Mouse (Mus musculus) ES-Bruce4 (cell line): ENCODE results near the gene Mcfd2. TPM values are rescaled to one million over a fixed set of nuclear protein-coding genes. Genes with fewer than 3 reads are reported as not detected.

Experiments used
- H3K27ac ChIP-seq: 2 replicates; pipeline ENCODE4 v1.5.1; 2012; ENCODE audit warnings: low read length, inconsistent platforms; ENCODE audit not compliant: insufficient read depth
- H3K27me3 ChIP-seq: 2 replicates; pipeline ENCODE4 v1.6.1; 2012; ENCODE audit warnings: mild to moderate bottlenecking, low read length, inconsistent platforms; ENCODE audit not compliant: control insufficient read depth, poor library complexity, insufficient read depth, severe bottlenecking
- H3K36me3 ChIP-seq: 2 replicates; pipeline ENCODE4 v1.6.1; 2012; ENCODE audit warnings: inconsistent platforms, mild to moderate bottlenecking, low read length, moderate library complexity; ENCODE audit not compliant: control insufficient read depth, poor library complexity, insufficient read depth, severe bottlenecking
- H3K4me1 ChIP-seq: one replicate; pipeline ENCODE4 v1.8.1; 2011; ENCODE audit warnings: low read length; ENCODE audit not compliant: control insufficient read depth, insufficient read depth
- H3K4me3 ChIP-seq: 2 replicates; pipeline ENCODE4 v1.5.1; 2011; ENCODE audit warnings: low read depth, mild to moderate bottlenecking, low read length
- H3K9ac ChIP-seq: 2 replicates; pipeline ENCODE4 v1.6.1; 2012; ENCODE audit warnings: low read depth, mild to moderate bottlenecking, inconsistent platforms; ENCODE audit not compliant: poor library complexity, severe bottlenecking
- H3K9me3 ChIP-seq: replicated peaks from 2 replicates; pipeline ENCODE4 v1.6.1; 2012; ENCODE audit warnings: mild to moderate bottlenecking, low read length, inconsistent platforms; ENCODE audit not compliant: control insufficient read depth, poor library complexity, insufficient read depth, severe bottlenecking
- CTCF ChIP-seq: IDR thresholded peaks from one replicate; pipeline ENCODE4 v1.8.1; 2011; ENCODE audit warnings: low read depth, low read length
- EP300 ChIP-seq: IDR thresholded peaks from 2 replicates; pipeline ENCODE4 v1.6.1; 2011; ENCODE audit warnings: low read depth, low read length; ENCODE audit not compliant: insufficient read depth
- POLR2A ChIP-seq: IDR thresholded peaks from one replicate; pipeline ENCODE4 v1.8.1; 2011; ENCODE audit warnings: low read length; ENCODE audit not compliant: insufficient read depth
- polyA plus RNA-seq: library from polyadenylated mRNA; stranded (reverse); fragments of >200 nt; gene quantifications from 2 replicates; pipeline ENCODE4 v1.2.4, GENCODE M21; 2011; ENCODE audit warnings: low read depth; ENCODE audit not compliant: missing spikeins, insufficient read depth, insufficient read length

Mcfd2 gene
- polyA plus RNA-seq, 1 experiment: 34.1 TPM

GRCm38 (mm10) chr17:87282007-87282705, 16.4 kb upstream of the Mcfd2 start:
- Histone ChIP-seq H3K4me3 (peak overlapping the region; percentile 73), H3K27me3 (no peaks in the 10 kb centered on the region), H3K4me1 (no peaks in the 10 kb centered on the region), H3K9ac (peak overlapping the region; percentile 95), H3K36me3 (no peaks in the 10 kb centered on the region), H3K27ac (0 out of 2 replicates have a peak overlapping the region, but pooled peaks have one; percentile 16), H3K9me3 (peaks cover 8% of the 10 kb centered on the region; the same call in 1 of the 2 replicates)
- TF ChIP-seq EP300 (0 out of 2 replicates have a peak, but pooled peaks have one; percentile 10), POLR2A (peak; percentile 39), CTCF (no peak)

GRCm38 (mm10) chr17:87275363-87276341, 9.9 kb upstream of the Mcfd2 start:
- Histone ChIP-seq H3K27me3 (no peaks in the 10 kb centered on the region), H3K9ac (no peak overlapping the region), H3K27ac (no peak overlapping the region), H3K4me3 (no peak overlapping the region), H3K9me3 (peaks cover 8% of the 10 kb centered on the region; the same call in 1 of the 2 replicates), H3K4me1 (no peaks in the 10 kb centered on the region), H3K36me3 (no peaks in the 10 kb centered on the region)
- TF ChIP-seq EP300 (no peak), CTCF (no peak), POLR2A (no peak)

GRCm38 (mm10) chr17:87269454-87269853, 3.7 kb upstream of the Mcfd2 start:
- H3K4me3 ChIP-seq: no peak overlapping the region
- no peaks in the 10 kb centered on the region for H3K9me3 ChIP-seq
- TF ChIP-seq POLR2A: no peak
- TF ChIP-seq EP300: no peak
- no peak for TF ChIP-seq CTCF
- H3K36me3 ChIP-seq: no peaks in the 10 kb centered on the region
- no peak overlapping the region for H3K27ac ChIP-seq
- no peak overlapping the region for H3K9ac ChIP-seq
- H3K27me3 ChIP-seq: no peaks in the 10 kb centered on the region
- H3K4me1 ChIP-seq: no peaks in the 10 kb centered on the region

- Histone ChIP-seq H3K27me3 (no peaks in the 10 kb centered on the region), H3K36me3 (no peaks in the 10 kb centered on the region), H3K27ac (no peak overlapping the region), H3K9me3 (no peaks in the 10 kb centered on the region), H3K9ac (peak overlapping the region; percentile 70), H3K4me1 (no peaks in the 10 kb centered on the region), H3K4me3 (peak overlapping the region; percentile 77)
- TF ChIP-seq CTCF (no peak), POLR2A (no peak), EP300 (no peak)
These were observed 576 bp downstream of the Mcfd2 start for GRCm38 (mm10) chr17:87264927-87265791.

- TF ChIP-seq CTCF: no peak
- no peak for TF ChIP-seq POLR2A
- TF ChIP-seq EP300: no peak
- Histone ChIP-seq H3K4me3 (no peak overlapping the region), H3K9ac (no peak overlapping the region), H3K36me3 (no peaks in the 10 kb centered on the region), H3K4me1 (no peaks in the 10 kb centered on the region), H3K27ac (no peak overlapping the region), H3K9me3 (no peaks in the 10 kb centered on the region), H3K27me3 (no peaks in the 10 kb centered on the region)
These were observed 1.5 kb downstream of the Mcfd2 start for GRCm38 (mm10) chr17:87264054-87264830.
